Mouse (Mus musculus): ENCODE measurements around the gene Elfn1. TPM values are rescaled to one million over a fixed set of nuclear protein-coding genes. Genes with fewer than 3 reads are reported as not detected.
A peak's percentile ranks its signal among the peaks of the same experiment; 100 is the strongest.

The Elfn1 gene
- under 1 TPM; 0.08 to 0.38 TPM for total RNA-seq (2021)

GRCm38 (mm10) chr5:139907714-139908242, at the start of gene Elfn1:
Gene Elfn1 (plus strand): TSS chr5:139907943.
- intact Hi-C loops (cut with DNase I) = loop anchor here (1.0 to 5.0 kb wide), 4 partner anchors 25 to 385 kb away; no protein-coding TSS in a partner anchor
- no peak for DNase-seq

GRCm38 (mm10) chr5:139860328-139861104, 47.2 kb upstream of the Elfn1 start:
- no peak for DNase-seq
- intact Hi-C loops (cut with DNase I) = no loop called here

GRCm38 (mm10) chr5:139862759-139863158, 45.0 kb upstream of the Elfn1 start:
- DNase-seq = peak; percentile 52 to 62
- intact Hi-C loops (cut with DNase I) = no loop called here

- intact Hi-C loops (cut with DNase I) = no loop called here
- no peak for DNase-seq
Observed at GRCm38 (mm10) chr5:139870886-139871285, 36.9 kb upstream of the Elfn1 start.

- intact Hi-C loops (cut with DNase I) = no loop called here
- DNase-seq = no peak
Observed at GRCm38 (mm10) chr5:139871526-139871925, 36.2 kb upstream of the Elfn1 start.

- intact Hi-C loops (cut with DNase I) = no loop called here
- DNase-seq = no peak
Observed at GRCm38 (mm10) chr5:139877563-139877962, 30.2 kb upstream of the Elfn1 start.

- intact Hi-C loops (cut with DNase I) = no loop called here
- no peak for DNase-seq
Observed at GRCm38 (mm10) chr5:139879694-139880093, 28.0 kb upstream of the Elfn1 start.

- intact Hi-C loops (cut with DNase I) = no loop called here
- no peak for DNase-seq
Observed at GRCm38 (mm10) chr5:139881161-139881560, 26.6 kb upstream of the Elfn1 start.

GRCm38 (mm10) chr5:139888624-139889023, 19.1 kb upstream of the Elfn1 start:
- no peak for DNase-seq
- intact Hi-C loops (cut with DNase I) = no loop called here

- intact Hi-C loops (cut with DNase I) = no loop called here
Observed at GRCm38 (mm10) chr5:139889370-139889769, 18.4 kb upstream of the Elfn1 start.

GRCm38 (mm10) chr5:139892326-139892994, 15.3 kb upstream of the Elfn1 start:
- intact Hi-C loops (cut with DNase I) = no loop called here
- DNase-seq = no peak

More at GRCm38 (mm10) chr5:139889370-139889769, 18.4 kb upstream of the Elfn1 start:
- no peak for DNase-seq

GRCm38 (mm10) chr5:139892995-139893345, 14.8 kb upstream of the Elfn1 start:
- DNase-seq = no peak
- intact Hi-C loops (cut with DNase I) = no loop called here

- peak; percentile 49 for DNase-seq
- intact Hi-C loops (cut with DNase I) = no loop called here
Observed at GRCm38 (mm10) chr5:139894025-139894508, 13.7 kb upstream of the Elfn1 start.

GRCm38 (mm10) chr5:139899044-139899443, 8.7 kb upstream of the Elfn1 start:
- no peak for DNase-seq
- intact Hi-C loops (cut with DNase I) = no loop called here

- intact Hi-C loops (cut with DNase I) = loop anchor here (5.0 kb wide), 1 partner anchor 292 kb away; no protein-coding TSS in a partner anchor
- DNase-seq = no peak
Observed at GRCm38 (mm10) chr5:139905121-139905520, 2.6 kb upstream of the Elfn1 start.

- intact Hi-C loops (cut with DNase I) = loop anchor here (5.0 kb wide), 1 partner anchor 291 kb away; no protein-coding TSS in a partner anchor
- DNase-seq = no peak
Observed at GRCm38 (mm10) chr5:139906507-139906906, 1.2 kb upstream of the Elfn1 start.

GRCm38 (mm10) chr5:139907241-139907640, 502 bp upstream of the Elfn1 start:
- DNase-seq = peak; percentile 48 to 50
- intact Hi-C loops (cut with DNase I) = loop anchor here (1.0 to 5.0 kb wide), 2 partner anchors 290 to 385 kb away; no protein-coding TSS in a partner anchor

- peak in 1 of 2 experiments; percentile 28 for DNase-seq
Observed at GRCm38 (mm10) chr5:139908243-139908810, 584 bp downstream of the Elfn1 start.

GRCm38 (mm10) chr5:139908811-139909627, 1.3 kb downstream of the Elfn1 start:
- DNase-seq = no peak

More at GRCm38 (mm10) chr5:139908243-139908810, 584 bp downstream of the Elfn1 start:
- intact Hi-C loops (cut with DNase I) = loop anchor here (2.0 to 5.0 kb wide), 3 partner anchors 24 to 289 kb away; no protein-coding TSS in a partner anchor

More at GRCm38 (mm10) chr5:139908811-139909627, 1.3 kb downstream of the Elfn1 start:
- intact Hi-C loops (cut with DNase I) = loop anchor here (2.0 to 5.0 kb wide), 3 partner anchors 24 to 288 kb away; no protein-coding TSS in a partner anchor

All from heart, postnatal 36 days (tissue).